Mouse (Mus musculus): ENCODE data around the gene Ctnna3.
A peak's percentile ranks its signal among the peaks of the same experiment; 100 is the strongest.
"Not testable (repeated sequence)": the region's sequence is repeated elsewhere in the genome, so short reads cannot be mapped to it uniquely, and the experiment has no call there.

Ctnna3 gene

GRCm38 (mm10) chr10:63429785-63430305, at the start of gene Ctnna3:
Gene Ctnna3 (plus strand): TSS chr10:63430098.
- peak; percentile 97 for DNase-seq (ENCODE audit: low read depth, low spot score)

- DNase-seq (ENCODE audit: low read depth, low spot score) = no peak
These were observed 48.2 kb upstream of the Ctnna3 start, which contains the start of gene Sirt1 for GRCm38 (mm10) chr10:63381498-63382280. Gene Sirt1 (minus strand): TSS chr10:63381704.

DNA sequence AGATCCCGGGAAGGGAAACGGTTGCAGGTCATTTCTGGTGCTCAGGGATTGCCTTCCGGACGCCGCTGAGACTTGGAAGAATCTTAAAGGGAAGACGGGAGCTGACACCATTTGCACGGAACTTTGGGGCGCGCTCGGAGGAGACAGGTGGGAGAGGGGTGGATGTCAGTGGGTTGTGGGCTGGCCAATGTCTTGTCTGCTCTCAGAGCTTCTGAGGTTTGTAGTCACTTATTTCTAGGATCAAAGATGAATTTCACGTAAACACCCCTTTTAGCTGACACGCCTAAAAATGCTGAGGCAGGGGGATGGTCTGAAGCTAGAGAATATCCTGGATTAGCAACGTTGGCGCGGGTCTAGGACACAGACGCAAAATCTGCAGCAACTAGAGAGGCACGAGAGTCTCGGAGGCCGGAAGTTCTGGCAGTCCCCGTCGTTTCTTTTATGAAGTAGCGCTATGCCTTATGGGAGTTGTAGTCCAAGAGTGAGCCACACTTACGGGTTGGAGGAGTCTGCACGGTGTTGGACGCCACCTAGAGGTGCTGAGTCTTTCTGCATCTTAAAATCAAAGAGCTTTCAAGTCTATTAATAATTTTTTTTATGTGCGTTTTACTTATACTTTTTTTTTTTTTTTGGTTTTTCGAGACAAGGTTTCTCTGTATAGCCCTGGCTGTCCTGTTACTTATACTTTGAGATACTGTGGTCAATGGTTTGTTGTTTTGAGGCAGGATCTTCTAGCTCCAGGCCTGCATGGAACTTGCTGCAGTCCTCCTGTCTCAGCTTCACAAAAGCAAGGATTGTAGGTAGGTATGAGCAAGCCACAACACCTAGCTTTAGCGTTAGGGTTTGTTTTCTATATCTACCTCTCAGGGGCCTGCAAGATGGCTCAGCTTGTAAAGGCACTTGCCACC, 47.3 kb upstream of the Ctnna3 start, which contains the start of gene Dnajc12:
Gene Dnajc12, plus strand, starts transcription at position 72 of the 908 bp plus-strand sequence.
- DNase-seq (ENCODE audit: low read depth, low spot score) = peak; percentile 96

DNA sequence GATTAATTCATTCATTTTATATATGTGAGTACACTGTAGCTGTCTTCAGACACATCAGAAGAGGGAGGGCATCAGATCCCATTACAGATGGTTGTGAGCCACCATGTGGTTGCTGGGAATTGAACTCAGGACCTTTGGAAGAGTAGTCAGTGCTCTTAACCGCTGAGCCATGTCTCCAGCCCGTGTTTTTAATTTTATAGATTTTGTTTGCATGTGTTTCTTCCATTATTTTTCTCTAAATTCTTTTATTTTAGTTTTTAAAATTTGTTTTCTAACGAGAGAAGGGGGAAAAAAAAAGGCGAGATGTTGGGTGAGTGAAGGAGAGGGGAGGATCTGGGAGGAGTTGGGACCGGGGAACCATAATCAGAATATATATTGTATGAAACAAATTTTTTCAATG, 44.0 kb upstream of the Ctnna3 start:
- DNase-seq (ENCODE audit: low read depth, low spot score) = not testable (repeated sequence)

- DNase-seq (ENCODE audit: low read depth, low spot score) = peak; percentile 86
These were observed 43.5 kb upstream of the Ctnna3 start for GRCm38 (mm10) chr10:63386444-63386843.

GRCm38 (mm10) chr10:63386991-63387390, 42.9 kb upstream of the Ctnna3 start:
- no peak for DNase-seq (ENCODE audit: low read depth, low spot score)

DNA sequence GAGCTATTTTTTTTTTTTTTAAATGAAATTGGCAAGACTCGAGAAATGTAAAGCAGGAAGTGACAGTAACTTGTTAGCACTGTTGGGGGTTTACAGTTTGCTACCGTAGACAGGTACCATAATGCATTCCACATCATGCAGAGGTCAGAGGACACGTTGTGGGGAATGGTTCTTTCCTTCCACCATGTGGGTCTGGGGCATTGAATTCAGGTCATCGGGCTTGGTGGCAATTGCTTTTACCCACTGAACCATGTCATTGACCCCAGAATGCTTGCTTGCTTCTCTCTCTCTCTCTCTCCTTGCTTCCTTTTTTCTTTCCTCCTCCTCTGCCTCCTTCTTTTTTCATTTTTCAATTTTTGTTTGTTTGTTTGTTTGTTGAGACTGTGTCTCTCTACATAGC, 41.0 kb upstream of the Ctnna3 start:
- no peak for DNase-seq (ENCODE audit: low read depth, low spot score)

DNA sequence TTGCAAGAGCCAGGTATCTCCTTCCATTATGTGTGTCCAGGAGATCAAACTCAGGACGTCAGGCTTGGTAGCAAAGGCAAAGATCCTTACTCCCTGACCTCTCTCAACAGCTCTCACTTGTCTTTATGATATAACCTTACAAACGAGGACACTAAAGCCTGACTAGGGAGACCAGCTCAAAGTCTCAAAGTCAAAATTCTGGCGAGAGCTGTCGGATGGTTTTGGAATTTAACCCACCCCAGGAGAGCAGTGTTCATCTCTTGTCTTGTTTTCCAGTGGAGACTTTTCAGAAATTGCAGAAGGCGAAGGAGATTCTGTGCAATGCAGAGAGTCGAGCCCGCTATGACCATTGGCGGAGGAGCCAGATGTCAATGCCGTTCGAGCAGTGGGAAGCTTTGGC, 32.9 kb upstream of the Ctnna3 start:
- DNase-seq (ENCODE audit: low read depth, low spot score) = no peak

GRCm38 (mm10) chr10:63402731-63403504, 27.0 kb upstream of the Ctnna3 start:
- no peak for DNase-seq (ENCODE audit: low read depth, low spot score)

- no peak for DNase-seq (ENCODE audit: low read depth, low spot score)
These were observed 26.3 kb upstream of the Ctnna3 start for GRCm38 (mm10) chr10:63403636-63404035.

DNA sequence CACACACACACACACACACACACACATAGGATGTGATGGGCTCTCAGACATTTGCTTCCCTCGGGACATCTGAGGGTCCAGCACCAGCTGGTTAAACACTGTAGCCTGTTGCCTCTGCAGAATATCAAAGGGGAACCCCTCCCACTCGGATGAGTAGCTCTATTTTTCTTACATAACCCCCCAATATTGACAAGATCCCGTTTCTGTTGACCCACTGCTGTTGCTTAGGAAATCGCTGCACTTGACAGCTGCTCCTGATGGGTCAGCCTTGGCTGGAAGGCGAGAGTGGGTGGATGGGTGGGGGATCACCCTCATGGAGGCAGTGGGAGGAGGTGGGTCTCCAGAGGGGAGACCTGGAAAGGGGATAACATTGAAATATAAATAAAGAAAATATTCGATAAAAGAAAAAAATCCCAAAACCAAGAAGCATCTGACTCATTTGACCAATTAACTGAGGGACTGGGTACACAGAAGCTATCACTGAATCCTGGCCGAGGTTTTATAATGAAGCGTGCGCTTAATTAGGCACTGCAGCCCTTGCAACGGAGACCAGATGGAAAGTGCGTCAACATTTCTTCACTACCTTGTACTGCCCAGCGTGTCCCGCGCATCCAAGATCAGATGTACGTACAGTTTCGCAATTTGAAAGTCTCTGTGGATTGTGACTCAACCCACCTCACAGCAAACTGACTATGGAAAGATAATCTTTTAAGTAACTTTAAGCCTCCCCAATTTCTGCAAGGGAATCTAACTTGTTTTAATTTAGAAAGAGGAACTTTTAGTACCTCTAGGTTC, 19.5 kb upstream of the Ctnna3 start:
- DNase-seq (ENCODE audit: low read depth, low spot score) = no peak

DNA sequence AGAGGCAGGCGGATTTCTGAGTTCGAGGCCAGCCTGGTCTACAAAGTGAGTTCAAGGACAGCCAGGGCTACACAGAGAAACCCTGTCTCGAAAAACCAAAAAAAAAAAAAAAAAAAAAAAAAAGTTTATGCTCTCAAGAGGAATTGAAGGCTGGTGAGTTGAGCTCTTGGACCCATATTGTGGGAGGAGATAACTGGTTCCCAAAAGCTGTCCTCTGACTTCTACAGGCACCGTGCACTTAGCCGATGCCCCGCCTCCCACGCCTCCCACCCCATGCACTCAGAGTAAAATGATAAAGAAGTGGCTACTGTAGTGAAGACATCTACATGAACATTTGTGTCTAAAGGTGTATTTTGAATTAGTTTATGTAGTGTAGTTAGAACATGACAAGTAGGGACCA, 18.2 kb upstream of the Ctnna3 start:
- DNase-seq (ENCODE audit: low read depth, low spot score) = peak; percentile 40

DNA sequence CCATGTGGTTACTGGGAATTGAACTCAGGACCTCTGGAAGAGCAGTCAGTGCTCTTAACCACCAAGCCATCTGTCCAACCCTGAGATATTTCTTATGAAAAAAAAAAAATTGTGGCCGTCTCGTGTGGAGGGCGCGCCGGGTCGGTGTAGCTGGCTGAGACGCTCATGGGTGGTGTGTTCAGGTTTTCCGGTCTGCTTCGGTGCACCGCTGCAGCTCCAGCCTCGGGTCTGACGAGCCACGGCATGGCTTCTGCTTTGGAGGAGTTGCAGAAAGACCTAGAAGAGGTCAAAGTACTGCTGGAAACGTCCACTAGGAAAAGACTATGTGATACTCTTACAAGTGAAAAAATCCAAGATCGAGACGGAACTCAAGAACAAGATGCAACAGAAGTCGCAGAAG, 17.1 kb upstream of the Ctnna3 start:
- peak; percentile 67 for DNase-seq (ENCODE audit: low read depth, low spot score)

GRCm38 (mm10) chr10:63415287-63415686, 14.6 kb upstream of the Ctnna3 start:
- no peak for DNase-seq (ENCODE audit: low read depth, low spot score)

DNA sequence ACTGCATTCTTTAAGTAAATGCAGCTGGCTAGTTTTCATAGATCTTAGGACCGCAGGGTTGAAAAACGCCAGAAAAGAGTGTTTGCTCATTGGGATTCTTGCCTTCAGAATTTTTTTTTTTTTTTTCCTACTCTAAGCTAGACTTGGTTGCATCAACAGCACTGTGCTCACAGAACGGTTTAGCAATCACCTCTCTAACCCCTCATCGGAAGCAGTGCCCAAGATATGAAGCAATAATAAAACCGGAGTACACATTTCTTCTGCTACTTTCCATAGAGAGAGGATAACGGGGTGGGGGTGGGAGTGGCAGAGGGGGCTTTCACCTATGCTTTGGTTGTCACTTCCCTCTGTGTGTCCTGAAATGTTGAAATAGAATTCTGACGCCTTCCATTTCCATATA, 14.0 kb upstream of the Ctnna3 start:
- DNase-seq (ENCODE audit: low read depth, low spot score) = no peak

DNA sequence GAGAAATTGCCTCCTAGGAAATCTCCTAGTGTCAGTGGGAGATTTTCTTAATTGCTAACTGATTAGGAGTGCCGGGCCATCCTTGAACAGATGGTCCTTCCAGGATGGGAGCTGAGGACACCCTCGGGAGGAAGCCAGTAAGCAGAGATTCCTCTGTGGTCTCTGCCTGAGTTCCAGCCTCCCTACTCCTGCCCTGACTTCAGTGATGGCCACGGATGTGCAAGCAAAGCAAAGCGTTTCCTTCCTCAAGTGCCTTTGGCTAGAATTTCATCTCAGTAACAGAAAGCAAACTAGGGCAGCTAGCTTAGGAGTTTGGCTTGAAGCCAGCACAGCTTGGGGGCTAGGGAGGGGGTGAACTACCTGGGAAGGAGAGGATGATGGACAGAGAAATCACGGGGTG, 12.8 kb upstream of the Ctnna3 start:
- DNase-seq (ENCODE audit: low read depth, low spot score) = no peak

- peak; percentile 95 for DNase-seq (ENCODE audit: low read depth, low spot score)
These were observed 7.9 kb upstream of the Ctnna3 start, which contains the start of gene Gm7075 for GRCm38 (mm10) chr10:63421739-63422735. Gene Gm7075 (minus strand): TSS chr10:63421789.

DNA sequence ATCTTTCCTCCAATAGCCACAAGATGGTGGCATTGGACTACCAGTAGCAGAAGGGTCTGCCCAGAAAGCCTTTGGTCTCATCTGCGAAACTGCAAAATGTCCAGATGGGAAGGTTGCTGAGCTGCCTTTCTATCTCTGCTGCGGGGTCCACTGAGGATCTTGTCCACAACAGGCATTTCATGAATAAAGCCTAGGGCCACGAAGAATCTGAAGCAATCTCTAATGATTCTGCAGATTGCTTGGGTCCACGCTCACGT, 7.2 kb upstream of the Ctnna3 start:
- no peak for DNase-seq (ENCODE audit: low read depth, low spot score)

- no peak for DNase-seq (ENCODE audit: low read depth, low spot score)
These were observed 6.1 kb upstream of the Ctnna3 start for GRCm38 (mm10) chr10:63423591-63424474.

All from ZHBTc4 (cell line).